Mouse (Mus musculus): ENCODE measurements around the gene Cgrrf1.

Cgrrf1 gene

GRCm38 (mm10) chr14:46823996-46824395 is 7.9 kb upstream of the Cgrrf1 start:
- no peak for DNase-seq

DNA sequence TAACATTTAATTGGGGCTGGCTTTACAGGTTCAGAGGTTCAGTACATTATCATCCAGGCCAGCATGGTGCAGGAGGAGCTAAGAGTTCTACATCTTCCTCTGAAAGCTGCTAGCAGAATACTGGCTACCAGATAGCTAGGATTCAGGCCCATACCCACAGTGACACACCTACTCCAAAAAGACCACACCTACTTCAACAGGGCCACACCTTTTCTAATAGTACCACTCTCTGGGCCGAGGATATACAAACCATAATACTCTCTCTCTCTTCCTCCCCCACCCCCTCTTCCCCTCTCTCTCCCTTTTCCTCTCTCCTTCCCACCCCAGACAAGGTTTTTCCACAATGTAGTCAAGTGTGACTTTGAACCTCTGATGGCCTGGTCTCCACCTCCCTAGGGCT is 4.5 kb upstream of the Cgrrf1 start:
- DNase-seq: no peak

- no peak for DNase-seq
These were observed 630 bp upstream of the Cgrrf1 start for GRCm38 (mm10) chr14:46831295-46831694.

- peak; percentile 21 for DNase-seq
These were observed 688 bp downstream of the Cgrrf1 start for GRCm38 (mm10) chr14:46832354-46833272.

GRCm38 (mm10) chr14:46839326-46839725 is 7.4 kb downstream of the Cgrrf1 start:
- DNase-seq: no peak

DNA sequence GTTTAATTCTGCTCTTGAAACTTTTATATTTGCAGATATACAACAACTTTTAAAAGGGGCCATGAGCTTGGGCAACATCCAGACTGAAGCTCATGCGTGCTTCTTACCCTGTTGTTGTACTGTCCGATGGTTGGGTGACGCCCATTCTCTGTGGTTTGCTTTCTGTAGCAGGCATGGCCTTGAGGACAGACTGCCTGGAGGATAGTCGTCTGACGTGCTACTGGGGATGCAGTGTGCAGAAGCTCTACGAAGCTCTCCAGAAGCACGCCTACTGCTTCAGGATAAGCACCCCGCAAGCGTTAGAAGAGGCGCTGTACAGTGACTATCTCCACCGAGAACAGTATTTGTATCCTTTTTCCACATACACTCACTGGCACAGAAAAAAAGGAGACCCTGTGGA is 13.8 kb downstream of the Cgrrf1 start:
- DNase-seq: no peak

- no peak for DNase-seq
These were observed 16.2 kb downstream of the Cgrrf1 start for GRCm38 (mm10) chr14:46848063-46848590.

DNA sequence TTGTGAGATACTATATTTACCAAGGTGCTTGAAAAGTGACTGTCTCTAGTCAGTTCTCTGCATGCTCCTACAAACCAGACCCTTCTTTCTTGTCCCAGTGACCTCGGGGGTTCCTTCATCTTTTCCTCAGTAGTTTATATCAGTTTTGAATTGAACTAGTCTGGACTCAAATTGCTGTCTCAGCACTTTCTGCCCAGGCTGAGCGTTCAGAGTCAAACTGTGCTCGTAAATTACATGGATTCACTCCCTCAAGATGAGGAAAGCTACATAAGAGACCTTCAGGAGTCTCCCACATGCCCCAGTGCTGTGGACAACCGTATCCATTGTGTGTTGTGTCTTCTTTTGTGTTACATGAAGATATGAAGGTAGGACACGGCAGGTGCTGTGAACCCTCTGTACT is 16.8 kb downstream of the Cgrrf1 start:
- no peak for DNase-seq

GRCm38 (mm10) chr14:46849769-46850168 is 17.8 kb downstream of the Cgrrf1 start:
- DNase-seq: no peak

- DNase-seq: no peak
These were observed 21.8 kb downstream of the Cgrrf1 start for GRCm38 (mm10) chr14:46853677-46854076.

DNA sequence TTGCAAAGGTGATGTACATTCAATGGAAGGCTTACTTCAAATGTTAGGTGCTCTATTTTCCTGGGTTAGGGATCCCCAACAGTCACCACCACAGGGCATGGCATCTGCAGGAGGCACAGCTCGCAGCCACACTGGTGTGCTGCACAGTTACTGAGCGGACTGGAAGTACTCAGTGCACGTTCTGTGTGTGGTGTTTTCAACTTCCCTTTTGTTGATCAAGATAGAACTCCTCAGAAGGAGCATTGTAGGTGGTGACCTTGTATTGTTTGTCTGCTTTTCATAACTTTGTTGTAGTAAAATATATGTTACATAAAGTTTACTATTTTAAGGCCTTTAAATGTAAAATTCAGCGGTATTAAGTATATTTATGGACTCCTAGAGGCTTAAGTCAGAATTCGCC is 31.0 kb downstream of the Cgrrf1 start:
- no peak for DNase-seq

DNA sequence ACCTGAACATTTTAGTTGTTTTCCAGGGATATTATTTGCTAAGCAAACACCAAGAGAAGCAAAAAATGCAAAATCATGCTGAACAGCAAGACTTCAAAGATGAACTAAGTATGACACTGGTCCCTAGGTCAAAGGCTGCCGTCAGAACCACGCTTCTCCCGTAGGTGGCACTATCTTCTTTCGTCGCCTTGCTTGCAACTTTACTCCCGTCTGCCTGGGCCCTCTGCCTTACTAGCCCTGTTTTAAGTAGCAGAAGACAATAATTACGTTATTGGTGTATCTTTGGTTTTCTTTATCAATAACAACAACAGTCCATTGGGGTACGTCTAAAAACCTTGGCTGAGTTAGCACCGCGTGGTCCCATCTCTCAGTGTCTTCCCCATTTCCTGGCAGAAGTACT is 49.0 kb downstream of the Cgrrf1 start:
- peak; percentile 52 for DNase-seq

- peak; percentile 43 for DNase-seq
These were observed 49.9 kb downstream of the Cgrrf1 start for GRCm38 (mm10) chr14:46881581-46882430.

DNA sequence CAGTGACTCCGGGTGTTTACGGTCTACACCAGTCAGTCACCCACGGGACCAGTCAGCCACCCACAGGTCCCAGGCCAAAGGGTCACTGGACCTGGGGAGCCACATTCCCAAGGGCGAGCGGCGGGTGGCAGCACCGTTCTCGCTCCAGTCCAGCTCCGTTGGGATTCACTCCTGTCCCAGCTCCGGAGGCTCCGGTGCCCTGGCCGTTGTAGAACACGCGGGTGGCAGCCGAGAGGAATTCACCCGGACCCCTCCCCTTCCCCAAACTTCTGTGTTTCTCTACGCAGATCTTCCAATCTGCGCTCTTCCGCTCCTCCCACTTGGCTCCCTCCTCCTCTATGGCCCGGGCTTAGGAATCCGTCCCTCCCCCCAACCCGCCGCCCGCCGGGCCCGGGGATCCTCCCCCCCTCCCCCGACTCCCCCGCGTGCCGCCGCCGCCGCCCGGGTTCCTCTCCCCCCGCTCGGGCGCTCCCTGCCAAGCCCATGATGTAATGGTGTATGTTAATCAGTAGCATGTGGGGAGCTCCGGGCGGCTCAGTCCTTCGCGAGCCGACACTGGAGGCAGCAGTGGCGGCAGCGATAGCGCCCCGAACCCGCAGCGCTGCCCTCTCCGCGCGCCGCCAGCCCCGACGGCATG is 50.6 kb downstream of the Cgrrf1 start, which contains the start of gene Samd4:
Gene Samd4, plus strand, starts transcription at position 424 of the 637 bp plus-strand sequence.
- peak; percentile 62 for DNase-seq

DNA sequence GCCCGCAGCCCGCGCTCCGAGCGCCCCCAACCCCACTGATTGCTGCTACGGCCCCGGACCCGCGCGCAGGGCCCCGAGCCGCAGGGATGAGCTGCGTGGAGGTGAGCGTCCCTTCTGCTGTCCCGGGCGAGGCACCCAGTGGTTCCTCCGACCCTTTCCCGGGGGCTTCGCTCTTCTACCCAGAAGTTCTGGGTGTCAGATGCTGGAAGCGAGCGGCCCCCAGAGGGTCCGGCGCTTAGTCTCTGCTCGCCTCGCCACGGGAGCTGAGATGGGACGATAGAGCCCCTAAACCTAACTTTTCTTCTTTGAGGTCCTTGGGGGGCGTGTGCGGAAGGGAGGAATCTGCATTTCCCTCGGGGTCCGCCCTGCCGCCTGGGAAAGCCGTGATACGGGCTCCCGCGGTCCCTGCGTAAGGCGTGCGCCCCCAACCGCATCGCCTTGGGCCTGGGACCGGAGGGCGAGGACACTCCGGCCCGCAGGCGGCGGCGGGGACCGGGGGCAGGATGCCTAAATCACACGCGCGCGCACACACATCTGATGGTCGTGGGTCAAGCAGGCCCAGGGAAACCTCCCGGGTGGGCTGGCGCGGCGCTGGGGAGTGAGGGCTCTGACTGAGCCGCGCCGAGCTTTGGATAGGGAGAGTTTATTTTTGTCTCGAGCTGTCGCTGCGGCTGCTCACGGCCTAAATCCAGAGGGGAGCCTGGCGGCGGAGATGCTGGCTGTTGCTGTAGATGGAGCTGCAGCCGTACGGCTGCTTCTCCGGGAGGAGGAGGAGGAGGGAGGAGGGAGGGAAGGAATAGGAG is 51.3 kb downstream of the Cgrrf1 start:
- DNase-seq: peak; percentile 58

- DNase-seq: peak; percentile 53
These were observed 52.0 kb downstream of the Cgrrf1 start for GRCm38 (mm10) chr14:46883871-46884441.

DNA sequence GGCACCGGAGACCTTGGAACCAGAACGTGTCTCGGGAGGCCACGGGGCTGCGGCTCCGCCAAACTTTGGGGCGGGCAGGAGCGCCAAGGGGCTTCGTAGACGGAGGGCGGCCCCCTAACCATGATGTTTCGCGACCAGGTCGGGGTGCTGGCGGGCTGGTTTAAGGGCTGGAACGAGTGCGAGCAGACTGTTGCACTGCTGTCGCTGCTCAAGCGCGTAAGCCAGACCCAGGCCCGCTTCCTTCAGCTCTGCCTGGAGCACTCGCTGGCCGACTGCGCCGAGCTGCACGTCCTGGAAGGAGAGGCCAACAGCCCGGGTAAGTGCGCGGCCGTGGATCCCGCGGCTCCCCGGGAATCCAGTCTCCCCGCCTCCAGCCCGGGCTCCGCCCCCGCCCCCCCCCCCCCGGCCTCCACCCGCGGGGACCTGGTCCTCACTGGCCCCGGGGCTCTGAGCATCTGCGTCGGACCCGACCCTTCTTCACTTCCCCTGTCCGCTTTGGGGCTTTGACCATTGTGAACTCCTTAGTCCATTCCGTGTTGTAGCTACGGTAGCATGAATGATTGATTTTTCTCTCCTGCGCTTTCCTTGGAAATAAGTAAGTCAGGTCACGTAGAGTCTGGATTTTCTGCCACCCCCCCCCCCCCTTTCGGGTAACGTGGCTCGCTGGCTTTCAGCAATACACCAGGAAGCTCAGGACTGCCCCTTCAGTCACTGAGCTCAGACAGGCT is 52.9 kb downstream of the Cgrrf1 start:
- DNase-seq: peak; percentile 56

- peak; percentile 18 for DNase-seq
These were observed 53.5 kb downstream of the Cgrrf1 start for GRCm38 (mm10) chr14:46885429-46885755.

DNA sequence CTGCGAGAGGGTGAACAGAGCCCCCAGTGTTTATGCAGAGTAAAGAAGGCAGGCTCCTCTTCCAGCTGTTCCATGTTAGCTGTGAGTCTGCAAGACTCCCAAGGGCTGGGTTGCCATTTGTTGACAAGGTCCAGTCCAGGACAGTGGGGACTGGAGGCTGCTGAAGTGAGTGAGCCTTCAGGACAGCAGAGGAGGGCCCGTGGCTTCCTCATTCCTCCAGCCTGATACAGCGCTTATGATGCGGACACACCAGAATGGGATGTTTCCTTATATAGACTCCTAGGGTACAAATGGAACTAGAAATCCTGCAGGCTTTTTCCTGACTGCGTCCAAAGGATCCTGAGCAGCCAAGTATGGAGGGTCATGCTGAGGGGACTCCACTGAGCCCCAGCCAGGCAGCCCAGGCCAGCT is 54.0 kb downstream of the Cgrrf1 start:
- DNase-seq: peak; percentile 11

- no peak for DNase-seq
These were observed 57.2 kb downstream of the Cgrrf1 start for GRCm38 (mm10) chr14:46889096-46889495.

DNA sequence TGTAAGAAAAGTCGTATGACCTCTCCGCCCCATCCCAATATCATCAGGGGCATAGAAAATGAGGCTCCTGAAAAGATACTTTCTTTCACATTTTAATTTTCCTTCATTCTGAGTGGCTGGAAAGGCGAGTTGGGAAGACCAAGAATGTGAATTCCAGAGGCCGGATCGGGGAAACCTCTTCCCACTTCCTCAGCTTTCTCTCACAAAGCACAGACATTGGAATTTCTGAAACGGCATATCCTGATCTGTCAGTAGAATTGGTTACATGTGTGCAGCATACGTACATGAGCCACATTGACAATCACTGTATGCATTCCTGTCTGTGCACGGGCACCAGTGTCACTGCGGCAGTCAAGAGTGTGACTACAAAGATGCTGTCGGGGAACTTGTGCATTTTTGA is 62.0 kb downstream of the Cgrrf1 start:
- DNase-seq: no peak
